Mouse (Mus musculus): ENCODE measurements around the gene Xpc. TPM values are rescaled to one million over a fixed set of nuclear protein-coding genes. Genes with fewer than 3 reads are reported as not detected.

Xpc gene
- polyA plus RNA-seq, 1 experiment from 2014 or later: 20.1 TPM

- Histone ChIP-seq H3K9me3 (replicated peaks; ENCODE audit: control insufficient read depth, low read length) (no peaks in the 10 kb centered on the region), H3K27me3 (ENCODE audit: control insufficient read depth, insufficient read depth, low read length) (no peaks in the 10 kb centered on the region), H3K9ac (replicated peaks; ENCODE audit: low read length) (no peak overlapping the region), H3K4me2 (ENCODE audit: low read depth, low read length) (no peak overlapping the region), H3K36me3 (replicated peaks; ENCODE audit: control insufficient read depth, insufficient read depth, low read depth, low read length) (no peaks in the 10 kb centered on the region; the same call in 1 of the 2 replicates), H3K27ac (replicated peaks; ENCODE audit: low read depth, low read length) (no peak overlapping the region), H3K4me1 (ENCODE audit: control insufficient read depth, insufficient read depth, low read length) (no peaks in the 10 kb centered on the region), H3K4me3 (ENCODE audit: low read depth, low read length) (no peak overlapping the region)
- 96% methylated on average over 2 of the region's 2 CpGs for WGBS
- ATAC-seq (replicated peaks; ENCODE audit: insufficient number of reproducible peaks, low FRiP score, low TSS enrichment, low read depth) (no peak), DNase-seq (ENCODE audit: low spot score) (no peak)
Observed at GRCm38 (mm10) chr6:91465756-91466155, 49.9 kb downstream of the Xpc start.

GRCm38 (mm10) chr6:91459471-91459870 is 56.2 kb downstream of the Xpc start:
- no peak overlapping the region for H3K4me3 ChIP-seq (ENCODE audit: low read depth, low read length)
- H3K36me3 ChIP-seq (replicated peaks; ENCODE audit: control insufficient read depth, insufficient read depth, low read depth, low read length): no peaks in the 10 kb centered on the region
- H3K4me2 ChIP-seq (ENCODE audit: low read depth, low read length): no peak overlapping the region
- DNase-seq (ENCODE audit: low spot score): no peak
- WGBS: 95% methylated on average over 1 of the region's 1 CpGs
- H3K9me3 ChIP-seq (replicated peaks; ENCODE audit: control insufficient read depth, low read length): no peaks in the 10 kb centered on the region
- no peak for ATAC-seq (replicated peaks; ENCODE audit: insufficient number of reproducible peaks, low FRiP score, low TSS enrichment, low read depth)
- H3K4me1 ChIP-seq (ENCODE audit: control insufficient read depth, insufficient read depth, low read length): no peaks in the 10 kb centered on the region
- no peak overlapping the region for H3K9ac ChIP-seq (replicated peaks; ENCODE audit: low read length)
- H3K27ac ChIP-seq (replicated peaks; ENCODE audit: low read depth, low read length): no peak overlapping the region
- H3K27me3 ChIP-seq (ENCODE audit: control insufficient read depth, insufficient read depth, low read length): no peaks in the 10 kb centered on the region

- Histone ChIP-seq H3K4me1 (ENCODE audit: control insufficient read depth, insufficient read depth, low read length) (no peaks in the 10 kb centered on the region), H3K27me3 (ENCODE audit: control insufficient read depth, insufficient read depth, low read length) (no peaks in the 10 kb centered on the region), H3K27ac (replicated peaks; ENCODE audit: low read depth, low read length) (no peak overlapping the region), H3K9me3 (replicated peaks; ENCODE audit: control insufficient read depth, low read length) (no peaks in the 10 kb centered on the region), H3K36me3 (replicated peaks; ENCODE audit: control insufficient read depth, insufficient read depth, low read depth, low read length) (no peaks in the 10 kb centered on the region), H3K4me3 (ENCODE audit: low read depth, low read length) (no peak overlapping the region), H3K4me2 (ENCODE audit: low read depth, low read length) (no peak overlapping the region), H3K9ac (replicated peaks; ENCODE audit: low read length) (no peak overlapping the region)
- 51% methylated on average over 5 of the region's 5 CpGs for WGBS
- DNase-seq (ENCODE audit: low spot score) (no peak), ATAC-seq (replicated peaks; ENCODE audit: insufficient number of reproducible peaks, low FRiP score, low TSS enrichment, low read depth) (no peak)
Observed at GRCm38 (mm10) chr6:91454546-91454945, 61.1 kb downstream of the Xpc start.

- Histone ChIP-seq H3K9ac (replicated peaks; ENCODE audit: low read length) (no peak overlapping the region), H3K9me3 (replicated peaks; ENCODE audit: control insufficient read depth, low read length) (no peaks in the 10 kb centered on the region), H3K4me1 (ENCODE audit: control insufficient read depth, insufficient read depth, low read length) (no peaks in the 10 kb centered on the region), H3K27me3 (ENCODE audit: control insufficient read depth, insufficient read depth, low read length) (no peaks in the 10 kb centered on the region), H3K27ac (replicated peaks; ENCODE audit: low read depth, low read length) (no peak overlapping the region), H3K4me2 (ENCODE audit: low read depth, low read length) (no peak overlapping the region), H3K36me3 (replicated peaks; ENCODE audit: control insufficient read depth, insufficient read depth, low read depth, low read length) (no peaks in the 10 kb centered on the region), H3K4me3 (ENCODE audit: low read depth, low read length) (no peak overlapping the region)
- 54% methylated on average over 1 of the region's 1 CpGs for WGBS
- DNase-seq (ENCODE audit: low spot score) (peak; percentile 22), ATAC-seq (replicated peaks; ENCODE audit: insufficient number of reproducible peaks, low FRiP score, low TSS enrichment, low read depth) (no peak)
Observed at GRCm38 (mm10) chr6:91452056-91452455, 63.6 kb downstream of the Xpc start.

- WGBS: 56% methylated on average over 3 of the region's 3 CpGs
- Histone ChIP-seq H3K4me3 (ENCODE audit: low read depth, low read length) (no peak overlapping the region), H3K9me3 (replicated peaks; ENCODE audit: control insufficient read depth, low read length) (no peaks in the 10 kb centered on the region), H3K27ac (replicated peaks; ENCODE audit: low read depth, low read length) (no peak overlapping the region), H3K36me3 (replicated peaks; ENCODE audit: control insufficient read depth, insufficient read depth, low read depth, low read length) (no peaks in the 10 kb centered on the region), H3K4me2 (ENCODE audit: low read depth, low read length) (no peak overlapping the region), H3K9ac (replicated peaks; ENCODE audit: low read length) (no peak overlapping the region), H3K4me1 (ENCODE audit: control insufficient read depth, insufficient read depth, low read length) (no peaks in the 10 kb centered on the region), H3K27me3 (ENCODE audit: control insufficient read depth, insufficient read depth, low read length) (no peaks in the 10 kb centered on the region)
- DNase-seq (ENCODE audit: low spot score): no peak
- ATAC-seq (replicated peaks; ENCODE audit: insufficient number of reproducible peaks, low FRiP score, low TSS enrichment, low read depth): no peak
Observed at GRCm38 (mm10) chr6:91449472-91450225, 66.0 kb downstream of the Xpc start.

- ATAC-seq (replicated peaks; ENCODE audit: insufficient number of reproducible peaks, low FRiP score, low TSS enrichment, low read depth): no peak
Observed at GRCm38 (mm10) chr6:91445316-91445715, 70.4 kb downstream of the Xpc start.

GRCm38 (mm10) chr6:91441145-91441662 is 74.5 kb downstream of the Xpc start:
- Histone ChIP-seq H3K4me1 (ENCODE audit: control insufficient read depth, insufficient read depth, low read length) (no peaks in the 10 kb centered on the region; the same call in 1 of the 2 replicates), H3K9ac (replicated peaks; ENCODE audit: low read length) (peak overlapping the region; percentile 70), H3K4me2 (ENCODE audit: low read depth, low read length) (peak overlapping the region; percentile 87), H3K4me3 (ENCODE audit: low read depth, low read length) (peak overlapping the region; percentile 62), H3K9me3 (replicated peaks; ENCODE audit: control insufficient read depth, low read length) (no peaks in the 10 kb centered on the region), H3K36me3 (replicated peaks; ENCODE audit: control insufficient read depth, insufficient read depth, low read depth, low read length) (no peaks in the 10 kb centered on the region), H3K27me3 (ENCODE audit: control insufficient read depth, insufficient read depth, low read length) (no peaks in the 10 kb centered on the region), H3K27ac (replicated peaks; ENCODE audit: low read depth, low read length) (0 out of 2 replicates have a peak overlapping the region, but pooled peaks have one; percentile 28)
- 3% methylated on average over 19 of the region's 19 CpGs for WGBS
- DNase-seq (ENCODE audit: low spot score) (peak; percentile 5), ATAC-seq (replicated peaks; ENCODE audit: insufficient number of reproducible peaks, low FRiP score, low TSS enrichment, low read depth) (peak; percentile 35; the same call in 1 of the 2 replicates)

More at GRCm38 (mm10) chr6:91445316-91445715, 70.4 kb downstream of the Xpc start:
- no peaks in the 10 kb centered on the region for H3K9me3 ChIP-seq (replicated peaks; ENCODE audit: control insufficient read depth, low read length)
- no peak overlapping the region for H3K4me3 ChIP-seq (ENCODE audit: low read depth, low read length)
- H3K4me2 ChIP-seq (ENCODE audit: low read depth, low read length): no peak overlapping the region
- no peak overlapping the region for H3K27ac ChIP-seq (replicated peaks; ENCODE audit: low read depth, low read length)
- H3K36me3 ChIP-seq (replicated peaks; ENCODE audit: control insufficient read depth, insufficient read depth, low read depth, low read length): no peaks in the 10 kb centered on the region
- H3K9ac ChIP-seq (replicated peaks; ENCODE audit: low read length): no peak overlapping the region
- H3K4me1 ChIP-seq (ENCODE audit: control insufficient read depth, insufficient read depth, low read length): no peaks in the 10 kb centered on the region; the same call in 1 of the 2 replicates
- DNase-seq (ENCODE audit: low spot score): no peak
- no peaks in the 10 kb centered on the region for H3K27me3 ChIP-seq (ENCODE audit: control insufficient read depth, insufficient read depth, low read length)
- 78% methylated on average over 3 of the region's 3 CpGs for WGBS

GRCm38 (mm10) chr6:91440474-91441144 is 75.1 kb downstream of the Xpc start:
- H3K4me2 ChIP-seq (ENCODE audit: low read depth, low read length): peak overlapping the region; percentile 87
- 0 out of 2 replicates have a peak overlapping the region, but pooled peaks have one; percentile 28 for H3K27ac ChIP-seq (replicated peaks; ENCODE audit: low read depth, low read length)
- H3K36me3 ChIP-seq (replicated peaks; ENCODE audit: control insufficient read depth, insufficient read depth, low read depth, low read length): no peaks in the 10 kb centered on the region
- DNase-seq (ENCODE audit: low spot score) (peak; percentile 98), ATAC-seq (replicated peaks; ENCODE audit: insufficient number of reproducible peaks, low FRiP score, low TSS enrichment, low read depth) (peak; percentile 88)
- H3K9ac ChIP-seq (replicated peaks; ENCODE audit: low read length): peak overlapping the region; percentile 70
- peak overlapping the region; percentile 62 for H3K4me3 ChIP-seq (ENCODE audit: low read depth, low read length)
- H3K4me1 ChIP-seq (ENCODE audit: control insufficient read depth, insufficient read depth, low read length): no peaks in the 10 kb centered on the region; the same call in 1 of the 2 replicates
- 2% methylated on average over 30 of the region's 30 CpGs for WGBS
- H3K9me3 ChIP-seq (replicated peaks; ENCODE audit: control insufficient read depth, low read length): no peaks in the 10 kb centered on the region
- H3K27me3 ChIP-seq (ENCODE audit: control insufficient read depth, insufficient read depth, low read length): no peaks in the 10 kb centered on the region
